Mouse (Mus musculus) thymus, adult 2 months (tissue): Measurements from ENCODE around the gene Tmem230. TPM values are rescaled to one million over a fixed set of nuclear protein-coding genes. Genes with fewer than 3 reads are reported as not detected.
A peak's percentile ranks its signal among the peaks of the same experiment; 100 is the strongest.

Source experiments
- DNase-seq: peaks from one replicate; pipeline ENCODE4 v3.0.0; 2021
- H3K27ac ChIP-seq: fragments of 200-500 bp; 2 replicates; pipeline ENCODE4 v1.5.1; 2012; ENCODE audit warnings: low read length, control low read depth; ENCODE audit not compliant: control insufficient read depth, insufficient read depth
- H3K27me3 ChIP-seq: fragments of 200-500 bp; 2 replicates; pipeline ENCODE4 v1.6.1; 2012; ENCODE audit warnings: mild to moderate bottlenecking, low read length, moderate library complexity, mixed read lengths; ENCODE audit not compliant: control insufficient read depth, insufficient read depth
- H3K36me3 ChIP-seq: fragments of 200-500 bp; 2 replicates; pipeline ENCODE4 v1.6.1; 2012; ENCODE audit warnings: mild to moderate bottlenecking, low read length, moderate library complexity; ENCODE audit not compliant: control insufficient read depth, insufficient read depth
- H3K4me1 ChIP-seq: fragments of 200-500 bp; replicated peaks from 2 replicates; pipeline ENCODE4 v1.6.1; 2012; ENCODE audit warnings: low read length; ENCODE audit not compliant: control insufficient read depth, insufficient read depth
- H3K4me3 ChIP-seq: fragments of 200-500 bp; 2 replicates; pipeline ENCODE4 v1.5.1; 2012; ENCODE audit warnings: mild to moderate bottlenecking, low read length, control low read depth, moderate library complexity; ENCODE audit not compliant: control insufficient read depth, insufficient read depth
- CTCF ChIP-seq: fragments of 200-500 bp; IDR thresholded peaks from 2 replicates; pipeline ENCODE4 v1.5.1; 2012; ENCODE audit warnings: mild to moderate bottlenecking, control low read depth, low read length, moderate library complexity, borderline replicate concordance; ENCODE audit not compliant: control insufficient read depth, poor library complexity, insufficient read depth; ENCODE audit errors: extremely low read depth
- POLR2A ChIP-seq: fragments of 200-500 bp; IDR thresholded peaks from 2 replicates; pipeline ENCODE4 v1.6.1; 2012; ENCODE audit warnings: mild to moderate bottlenecking, low read length, control low read depth, moderate library complexity; ENCODE audit not compliant: control insufficient read depth, poor library complexity, insufficient read depth; ENCODE audit errors: extremely low read depth
- WGBS: fragments of 180-500 bp; shearing (Covaris S2); methylation state at CpG from one replicate; pipeline ENCODE4 v1.1.7; 2018; 5-methylcytosine and 5-hydroxymethylcytosine counted together
- polyA plus RNA-seq: library from polyadenylated mRNA; depleted of rRNA; stranded (reverse); fragments of >200 nt; gene quantifications from 2 replicates; pipeline ENCODE4 v1.2.3, GENCODE M21; 2012

Tmem230 gene
- polyA plus RNA-seq, 1 experiment: 82.6 TPM

- no peaks in the 10 kb centered on the region for H3K27me3 ChIP-seq
- H3K36me3 ChIP-seq: no peaks in the 10 kb centered on the region
- no peak for DNase-seq
- no peak overlapping the region for H3K4me3 ChIP-seq
- no peak for TF ChIP-seq POLR2A
- no peak for TF ChIP-seq CTCF
- peaks cover 7% of the 10 kb centered on the region for H3K4me1 ChIP-seq
- 22% methylated on average over 6 of the region's 6 CpGs for WGBS
- H3K27ac ChIP-seq: no peak overlapping the region
Observed at GRCm38 (mm10) chr2:132262175-132262574, 14.6 kb upstream of the Tmem230 start.

DNA sequence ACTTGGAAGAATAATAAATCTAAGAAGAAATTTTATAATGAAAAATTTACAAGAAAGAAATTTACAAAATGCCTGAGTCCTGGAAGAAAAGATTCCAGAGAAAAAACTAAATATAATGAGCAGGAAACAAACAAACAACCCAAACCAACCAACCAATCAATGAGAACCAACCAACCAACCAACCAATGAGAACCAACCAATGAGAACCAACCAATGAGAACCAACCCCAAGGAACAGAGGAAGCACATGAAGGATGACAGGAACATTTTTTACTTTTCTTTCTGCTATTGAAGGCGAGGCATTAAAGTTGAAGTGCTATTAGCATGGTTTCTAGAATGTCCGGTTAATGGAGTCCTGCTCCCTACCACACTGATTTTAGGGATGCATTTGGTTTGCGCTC lies 13.0 kb upstream of the Tmem230 start:
- H3K4me1 ChIP-seq: peaks cover 6% of the 10 kb centered on the region
- no peak overlapping the region for H3K4me3 ChIP-seq
- no peak for TF ChIP-seq POLR2A
- no peak for TF ChIP-seq CTCF
- 93% methylated on average over 3 of the region's 3 CpGs for WGBS
- H3K36me3 ChIP-seq: no peaks in the 10 kb centered on the region
- H3K27ac ChIP-seq: no peak overlapping the region
- DNase-seq: no peak
- H3K27me3 ChIP-seq: no peaks in the 10 kb centered on the region

DNA sequence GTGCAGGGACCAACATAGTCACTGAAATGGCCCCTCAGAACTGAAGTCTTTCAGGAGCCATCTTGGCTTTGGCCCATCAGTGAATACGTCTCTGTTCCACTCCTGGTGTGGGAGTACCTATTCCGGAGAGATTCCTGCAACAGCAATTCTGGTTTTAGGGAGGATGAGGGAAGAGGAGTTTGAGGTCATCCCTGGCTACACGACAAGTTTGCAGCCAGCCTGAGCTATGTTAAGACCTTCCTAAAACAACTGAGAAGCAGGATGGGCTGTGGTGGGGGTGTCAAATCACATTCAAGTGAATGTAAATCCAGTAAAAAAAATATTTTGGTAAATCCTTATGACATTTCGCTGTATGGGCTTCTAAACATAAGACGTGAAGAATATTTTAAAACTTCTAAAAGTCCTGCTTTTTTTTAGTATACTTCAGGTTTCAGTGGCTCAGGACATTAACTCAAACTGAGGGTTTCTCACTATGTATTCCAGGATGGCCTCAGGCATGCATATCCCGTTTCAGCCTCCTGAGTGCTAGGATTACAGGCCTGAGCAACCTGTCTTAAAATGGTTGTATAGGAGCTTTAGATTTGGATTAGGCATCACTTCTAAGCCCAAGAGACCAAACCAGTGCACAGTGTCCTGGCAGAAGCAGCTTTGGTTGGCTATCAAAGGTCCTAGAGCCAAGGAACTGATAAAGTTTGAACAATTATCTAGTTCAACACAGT lies 9.9 kb upstream of the Tmem230 start:
- Histone ChIP-seq H3K4me1 (no peaks in the 10 kb centered on the region), H3K27ac (no peak overlapping the region), H3K27me3 (no peaks in the 10 kb centered on the region), H3K4me3 (no peak overlapping the region), H3K36me3 (no peaks in the 10 kb centered on the region)
- no peak for DNase-seq
- TF ChIP-seq CTCF: no peak
- TF ChIP-seq POLR2A: no peak
- WGBS: 96% methylated on average over 6 of the region's 6 CpGs

DNA sequence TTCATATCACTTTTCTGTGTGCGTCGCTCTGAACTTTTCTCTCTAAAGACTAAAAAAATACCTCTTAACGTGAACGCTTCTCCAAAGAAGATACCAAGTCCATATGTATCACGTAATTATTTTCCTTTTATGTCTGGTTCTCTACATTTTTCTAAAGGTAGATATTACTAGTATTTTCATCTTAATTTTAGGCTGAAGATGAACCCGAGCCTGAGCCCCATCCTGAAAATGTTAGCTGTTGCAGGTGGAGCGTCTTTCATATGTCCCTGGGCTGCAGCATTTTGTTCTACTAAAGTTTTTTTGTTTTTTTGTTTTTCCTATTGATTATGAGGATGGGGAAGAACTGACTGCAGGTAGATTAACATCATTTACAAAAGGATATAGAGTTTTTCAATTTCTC lies 6.0 kb upstream of the Tmem230 start:
- no peak for DNase-seq
- 0 out of 2 replicates have a peak overlapping the region, but pooled peaks have one; percentile 61 for H3K27ac ChIP-seq
- peaks cover 19% of the 10 kb centered on the region for H3K36me3 ChIP-seq
- no peaks in the 10 kb centered on the region for H3K4me1 ChIP-seq
- H3K4me3 ChIP-seq: no peak overlapping the region
- TF ChIP-seq POLR2A: no peak
- TF ChIP-seq CTCF: no peak
- WGBS: under 1% methylated on average over 7 of the region's 7 CpGs
- no peaks in the 10 kb centered on the region for H3K27me3 ChIP-seq

DNA sequence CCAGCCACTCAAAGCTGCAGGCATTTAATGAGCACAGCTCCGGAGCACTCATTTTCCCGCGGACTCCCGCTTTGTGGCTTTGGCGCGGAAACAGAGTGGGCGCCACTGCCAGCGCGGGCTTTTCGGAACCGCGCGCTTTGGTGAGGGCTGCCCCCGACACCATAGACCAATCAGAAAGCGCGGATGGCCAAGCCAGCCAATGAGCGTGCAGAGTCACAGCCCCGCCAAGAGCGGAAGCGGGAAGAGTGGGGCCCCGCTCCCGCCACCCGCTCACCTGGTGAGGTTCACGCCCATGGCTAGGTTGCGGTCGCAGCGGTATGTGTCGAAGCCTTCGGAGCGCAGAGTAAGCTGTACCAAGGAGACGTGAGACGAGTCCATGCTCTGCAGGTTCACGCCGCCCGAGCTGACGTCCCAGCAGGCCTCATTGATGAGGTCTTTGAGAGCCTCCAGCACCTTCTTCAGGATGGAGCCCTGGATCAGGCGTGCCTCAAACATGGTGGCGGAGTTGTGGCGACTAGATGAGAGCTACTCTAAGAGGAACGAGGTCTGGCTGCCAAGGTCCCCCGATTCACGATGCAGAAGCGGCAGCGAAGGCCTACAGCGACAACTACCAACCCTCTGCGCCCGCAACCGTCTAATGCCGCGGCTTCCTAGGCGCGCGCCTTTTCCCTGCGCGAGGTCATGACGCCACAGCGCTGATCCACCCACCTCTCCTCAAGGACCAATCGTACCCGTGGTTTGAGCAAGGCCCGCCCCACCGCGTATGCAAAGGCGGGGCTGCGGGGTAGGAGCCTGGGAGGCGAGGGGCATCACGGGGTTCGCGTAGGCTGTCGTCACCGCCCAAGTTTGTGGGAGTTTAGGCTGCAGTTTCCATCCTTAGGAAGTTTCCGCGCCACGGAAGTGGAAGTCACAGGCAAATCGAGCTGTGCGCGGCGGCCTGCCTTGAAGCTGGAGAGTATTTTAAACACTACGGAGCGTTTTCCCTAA lies 5.2 kb upstream of the Tmem230 start, which contains the start of gene Pcna:
Pcna (minus strand) TSS at position 773 of the 987 bp plus-strand sequence.
- H3K4me3 ChIP-seq: peak within 1 kb of the TSS; percentile 51
- peaks cover 3% of the 10 kb centered on the region for H3K4me1 ChIP-seq
- peaks cover 19% of the 10 kb centered on the region for H3K36me3 ChIP-seq
- WGBS: under 1% methylated on average over 79 of the region's 79 CpGs
- peak; percentile 98 for DNase-seq
- TF ChIP-seq POLR2A (peak; percentile 92), CTCF (peak; percentile 55; the same call in 1 of the 2 replicates)
- H3K27me3 ChIP-seq: no peaks in the 10 kb centered on the region
- peak within 1 kb of the TSS; percentile 61; the same call in 1 of the 2 replicates for H3K27ac ChIP-seq

GRCm38 (mm10) chr2:132251911-132252310 lies 4.3 kb upstream of the Tmem230 start:
- no peaks in the 10 kb centered on the region for H3K27me3 ChIP-seq
- peaks cover 19% of the 10 kb centered on the region for H3K36me3 ChIP-seq
- no peak for DNase-seq
- WGBS: 4% methylated on average over 8 of the region's 8 CpGs
- H3K4me3 ChIP-seq: no peak overlapping the region
- H3K4me1 ChIP-seq: peaks cover 4% of the 10 kb centered on the region
- H3K27ac ChIP-seq: no peak overlapping the region
- TF ChIP-seq POLR2A: no peak
- TF ChIP-seq CTCF: no peak
